Mouse (Mus musculus) gastrocnemius, postnatal 36 days (tissue): ENCODE measurements around the gene Mrps14. TPM values are rescaled to one million over a fixed set of nuclear protein-coding genes. Genes with fewer than 3 reads are reported as not detected.

ENCODE experiments used
- DNase-seq, 2 experiments: peaks; one replicate each; pipeline ENCODE4 v3.0.0; 2022
- intact Hi-C: fragments of 180-260 bp; cut with DNase I; formaldehyde crosslinking; loops from one replicate; pipeline ENCODE4 v1.15.1; 2025
- long read RNA-seq, 2 experiments: library from polyadenylated mRNA; stranded (forward); transcript quantifications; one replicate each; pipeline ENCODE4 v2.0.0; 2021
- total RNA-seq, 2 experiments: library from RNA; stranded (reverse); gene quantifications; 2 replicates each; pipeline ENCODE4 v1.2.3; 2021

Mrps14 gene
- 10 to 100 TPM; 70.9 to 75.9 TPM for total RNA-seq
- long read RNA-seq, experiment 1, transcript Mrps14-203 (3 exons, 2,999 nt) = major isoform, 331 of 346 reads
- long read RNA-seq, experiment 1, partial matches to known transcripts = 6 of 346 reads
- long read RNA-seq, experiment 1, other reads (novel, unspliced or antisense) = 9 of 346 reads
- long read RNA-seq, experiment 2, transcript Mrps14-203 (3 exons, 2,999 nt) = major isoform, 400 of 422 reads
- long read RNA-seq, experiment 2, partial matches to known transcripts = 11 of 422 reads
- long read RNA-seq, experiment 2, other reads (novel, unspliced or antisense) = 11 of 422 reads

GRCm38 (mm10) chr1:160194529-160195336, at the start of gene Mrps14:
TSS of gene Mrps14 (plus strand) at chr1:160195215.
- intact Hi-C loops = loop anchor here (1.0 kb wide), 1 partner anchor 18 kb away; the partner anchor contains the start of gene Cacybp
- peak; percentile 96 to 98 for DNase-seq

GRCm38 (mm10) chr1:160145606-160146005, 49.4 kb upstream of the Mrps14 start:
- no peak for DNase-seq
- intact Hi-C loops = no loop called here

GRCm38 (mm10) chr1:160147274-160147673, 47.7 kb upstream of the Mrps14 start:
- intact Hi-C loops = no loop called here
- no peak for DNase-seq

- intact Hi-C loops = no loop called here
- DNase-seq = no peak
Measured at GRCm38 (mm10) chr1:160149291-160149906, 45.6 kb upstream of the Mrps14 start.

- intact Hi-C loops = no loop called here
- no peak for DNase-seq
Measured at GRCm38 (mm10) chr1:160150726-160151125, 44.3 kb upstream of the Mrps14 start.

GRCm38 (mm10) chr1:160153480-160153879, 41.5 kb upstream of the Mrps14 start, which contains the start of gene Tnn:
TSS of gene Tnn (minus strand) at chr1:160153580.
- intact Hi-C loops = no loop called here
- no peak for DNase-seq

GRCm38 (mm10) chr1:160158190-160158589, 36.8 kb upstream of the Mrps14 start:
- no peak for DNase-seq
- intact Hi-C loops = no loop called here

GRCm38 (mm10) chr1:160166600-160166999, 28.4 kb upstream of the Mrps14 start:
- DNase-seq = no peak
- intact Hi-C loops = no loop called here

GRCm38 (mm10) chr1:160176903-160177302, 18.1 kb upstream of the Mrps14 start:
- DNase-seq = no peak
- intact Hi-C loops = loop anchor here (1.0 kb wide), 1 partner anchor 46 kb away; no protein-coding TSS in a partner anchor

GRCm38 (mm10) chr1:160181216-160181615, 13.8 kb upstream of the Mrps14 start:
- DNase-seq = no peak
- intact Hi-C loops = no loop called here

GRCm38 (mm10) chr1:160184506-160184905, 10.5 kb upstream of the Mrps14 start:
- DNase-seq = no peak
- intact Hi-C loops = no loop called here

- intact Hi-C loops = loop anchor here (1.0 kb wide), 1 partner anchor 17 kb away; the partner anchor contains the start of gene Cacybp
- DNase-seq = no peak
Measured at GRCm38 (mm10) chr1:160195337-160195663, 285 bp downstream of the Mrps14 start.

GRCm38 (mm10) chr1:160205486-160205885, 10.5 kb downstream of the Mrps14 start:
- intact Hi-C loops = no loop called here
- DNase-seq = no peak

GRCm38 (mm10) chr1:160209844-160210243, 14.8 kb downstream of the Mrps14 start:
- intact Hi-C loops = no loop called here
- no peak for DNase-seq

GRCm38 (mm10) chr1:160210566-160210965, 15.6 kb downstream of the Mrps14 start:
- intact Hi-C loops = no loop called here
- DNase-seq = no peak

- DNase-seq = no peak
- intact Hi-C loops = loop anchor here (1.0 kb wide), 1 partner anchor 16 kb away; the partner anchor contains the start of gene Mrps14
Measured at GRCm38 (mm10) chr1:160211597-160212122, 16.6 kb downstream of the Mrps14 start.

- DNase-seq = no peak
- intact Hi-C loops = loop anchor here (1.0 kb wide), 1 partner anchor 17 kb away; the partner anchor contains the start of gene Mrps14
Measured at GRCm38 (mm10) chr1:160212123-160212691, 17.2 kb downstream of the Mrps14 start.

- peak; percentile 100 for DNase-seq
Measured at GRCm38 (mm10) chr1:160212703-160213669, 18.0 kb downstream of the Mrps14 start, which contains the start of gene Cacybp. TSS of gene Cacybp (minus strand) at chr1:160212875.

GRCm38 (mm10) chr1:160214171-160214570, 19.2 kb downstream of the Mrps14 start:
- intact Hi-C loops = no loop called here
- no peak for DNase-seq

More at GRCm38 (mm10) chr1:160212703-160213669, 18.0 kb downstream of the Mrps14 start, which contains the start of gene Cacybp:
- intact Hi-C loops = loop anchor here (1.0 kb wide), 1 partner anchor 18 kb away; the partner anchor contains the start of gene Mrps14
